Mouse (Mus musculus) macrophage (primary cell): ENCODE data around the gene Stil. TPM values are rescaled to one million over a fixed set of nuclear protein-coding genes. Genes with fewer than 3 reads are reported as not detected.
A peak's percentile ranks its signal among the peaks of the same experiment; 100 is the strongest.
"Not testable (repeated sequence)": the region's sequence is repeated elsewhere in the genome, so short reads cannot be mapped to it uniquely, and the experiment has no call there.

Experiments
- H3K27ac ChIP-seq: fragments of 350-480 bp; formaldehyde crosslinking; 2 replicates; pipeline ENCODE4 v1.9.0; 2021
- H3K36me3 ChIP-seq: fragments of 350-480 bp; formaldehyde crosslinking; 2 replicates; pipeline ENCODE4 v1.9.0; 2021; ENCODE audit errors: inconsistent target
- H3K4me3 ChIP-seq: fragments of 350-480 bp; formaldehyde crosslinking; 2 replicates; pipeline ENCODE4 v1.9.0; 2021; ENCODE audit errors: inconsistent target
- H3K79me2 ChIP-seq: fragments of 350-480 bp; formaldehyde crosslinking; 2 replicates; pipeline ENCODE4 v1.9.0; 2021; ENCODE audit errors: inconsistent target
- WGBS: methylation state at CpG from one replicate; pipeline ENCODE4 v1.1.7; 2026; ENCODE audit warnings: inconsistent platforms; ENCODE audit not compliant: missing documents; 5-methylcytosine and 5-hydroxymethylcytosine counted together
- polyA plus RNA-seq: library from polyadenylated mRNA; stranded (reverse); fragments of 250-400 nt; gene quantifications from 3 replicates; pipeline ENCODE4 v1.2.4, GENCODE M21; 2018; ENCODE audit warnings: inconsistent platforms
- total RNA-seq, 78 experiments: library from RNA; depleted of rRNA; stranded (reverse); fragments of 250-400 nt; gene quantifications; 1 replicate in 9 of 78; 2 replicates in 24 of 78; 3 replicates in 43 of 78; 4 replicates in 2 of 78; pipeline ENCODE4 v1.2.4; 2018; ENCODE audit warnings: inconsistent platforms in 56 of 78

Stil gene
- 10 to 100 TPM in 3 of 26 experiments, 1 to 10 TPM in 22, under 1 TPM in 1; 0.84 to 11.2 (median 4.1) TPM for total RNA-seq (2018; cell fraction: chromatin; rRNA removed)
- total RNA-seq (2018; cell fraction: cytosol; rRNA removed), result 1 to 10 TPM in 14 of 26 experiments, under 1 TPM in 12; 0.38 to 1.8 (median 1.0) TPM
- total RNA-seq (2018; cell fraction: nucleus; rRNA removed), result 10 to 100 TPM in 1 of 26 experiments, 1 to 10 TPM in 24, under 1 TPM in 1; 0.79 to 17.8 (median 2.7) TPM
- 1.1 to 3.7 TPM (median 1.2 TPM) in 3 replicates for polyA plus RNA-seq

DNA sequence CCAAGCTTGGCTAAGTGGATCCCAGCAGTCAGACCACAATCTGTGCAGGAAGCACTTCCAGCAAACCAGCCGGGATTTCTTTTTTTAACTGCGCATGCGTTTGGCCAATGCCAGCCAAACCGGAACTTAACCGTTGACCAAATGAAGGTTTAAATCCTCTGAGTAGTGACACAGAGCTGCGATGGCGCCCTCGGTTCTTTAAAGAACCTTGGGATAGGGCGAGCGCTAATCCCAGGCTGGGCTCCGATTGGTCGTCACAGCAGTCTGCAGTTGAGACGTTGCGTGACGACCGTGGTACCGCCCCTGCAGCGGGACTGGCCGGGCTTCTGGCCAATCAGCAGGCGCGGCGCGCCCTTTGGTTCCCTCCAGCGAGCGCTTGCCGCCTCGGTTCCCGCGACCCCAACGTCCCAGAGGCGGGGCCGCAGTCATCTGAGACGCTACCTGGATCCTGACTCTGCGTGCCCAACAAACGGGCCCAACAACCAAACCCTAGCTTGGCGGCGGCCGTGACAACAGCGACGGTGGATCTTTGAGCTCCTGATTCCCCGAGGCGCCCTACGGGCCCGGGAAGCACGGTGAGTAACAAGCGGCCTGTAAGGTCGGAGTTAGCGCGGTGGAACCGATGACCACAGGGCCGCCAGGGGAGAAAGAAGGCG lies at the start of gene Stil:
Stil (plus strand) TSS at position 387 of the 656 bp plus-strand sequence.
- peak within 1 kb of the TSS; percentile 88 for H3K27ac ChIP-seq
- under 1% methylated on average over 52 of the region's 52 CpGs for WGBS
- H3K79me2 ChIP-seq, result peaks cover 48% of the 10 kb centered on the region
- peak within 1 kb of the TSS; percentile 80 for H3K4me3 ChIP-seq
- H3K36me3 ChIP-seq, result no peaks in the 10 kb centered on the region

DNA sequence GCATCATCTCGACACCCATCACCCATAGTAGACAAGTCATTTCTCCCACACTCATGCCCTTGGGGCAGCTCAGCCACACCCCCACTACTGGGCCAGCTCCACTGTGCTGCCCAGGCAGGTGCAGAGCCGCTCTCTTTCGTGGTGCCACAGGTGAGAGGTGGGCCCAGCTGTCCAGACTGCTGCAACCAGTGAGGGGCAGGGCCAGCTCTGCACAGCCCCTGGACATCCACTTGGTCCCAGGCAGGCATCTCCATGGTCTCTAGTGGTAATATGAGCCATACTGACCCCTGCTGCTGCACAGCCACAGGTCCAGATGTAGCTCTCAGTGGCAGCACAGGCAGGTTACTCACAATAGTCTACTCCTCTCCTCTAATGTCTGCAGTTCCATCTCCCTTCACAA lies 46.8 kb upstream of the Stil start:
- no peaks in the 10 kb centered on the region for H3K36me3 ChIP-seq
- no peak overlapping the region for H3K27ac ChIP-seq
- WGBS, result 100% methylated on average over 3 of the region's 3 CpGs
- H3K79me2 ChIP-seq, result no peaks in the 10 kb centered on the region
- no peak overlapping the region for H3K4me3 ChIP-seq

- Histone ChIP-seq H3K27ac (no peak overlapping the region), H3K4me3 (no peak overlapping the region), H3K79me2 (no peaks in the 10 kb centered on the region), H3K36me3 (0 out of 2 replicates have a peak, but pooled peaks cover 17% of the 10 kb centered on the region)
These were observed 42.6 kb upstream of the Stil start for GRCm38 (mm10) chr4:114957403-114957802.

- no peak overlapping the region for H3K27ac ChIP-seq
These were observed 41.7 kb upstream of the Stil start for GRCm38 (mm10) chr4:114958231-114958630.

GRCm38 (mm10) chr4:114958786-114959185 lies 41.2 kb upstream of the Stil start:
- H3K4me3 ChIP-seq, result no peak overlapping the region
- H3K36me3 ChIP-seq, result peaks cover 29% of the 10 kb centered on the region
- H3K79me2 ChIP-seq, result no peaks in the 10 kb centered on the region
- H3K27ac ChIP-seq, result no peak overlapping the region
- 95% methylated on average over 4 of the region's 4 CpGs for WGBS

More at GRCm38 (mm10) chr4:114958231-114958630, 41.7 kb upstream of the Stil start:
- 84% methylated on average over 2 of the region's 2 CpGs for WGBS
- Histone ChIP-seq H3K79me2 (no peaks in the 10 kb centered on the region), H3K4me3 (no peak overlapping the region), H3K36me3 (peaks cover 25% of the 10 kb centered on the region)

DNA sequence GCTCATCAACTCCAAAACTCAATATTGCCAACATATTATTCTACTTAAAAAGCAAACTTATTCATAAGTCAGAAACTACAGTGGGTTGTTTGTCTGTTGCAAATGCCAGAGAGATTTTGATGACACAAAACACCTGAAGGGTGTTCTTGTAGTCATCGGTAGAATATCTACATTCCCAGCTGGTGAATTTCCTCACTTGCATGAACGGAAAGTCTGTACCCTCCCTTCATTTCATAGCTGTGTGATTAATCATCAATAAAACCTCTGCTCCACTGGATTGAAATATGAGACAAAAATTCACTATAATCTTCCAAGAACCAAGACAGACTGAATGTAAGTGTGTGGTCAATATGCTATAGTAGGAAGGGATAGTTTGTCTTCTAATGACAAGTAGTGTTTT lies 40.4 kb upstream of the Stil start:
- Histone ChIP-seq H3K4me3 (no peak overlapping the region), H3K79me2 (no peaks in the 10 kb centered on the region), H3K36me3 (peaks cover 30% of the 10 kb centered on the region), H3K27ac (no peak overlapping the region)
- WGBS, result 100% methylated on average over 2 of the region's 2 CpGs

GRCm38 (mm10) chr4:114960881-114961280 lies 39.1 kb upstream of the Stil start:
- H3K27ac ChIP-seq, H3K4me3 ChIP-seq, H3K79me2 ChIP-seq: not testable (repeated sequence)
- H3K36me3 ChIP-seq, result peaks cover 43% of the 10 kb centered on the region
- 83% methylated on average over 2 of the region's 2 CpGs for WGBS

DNA sequence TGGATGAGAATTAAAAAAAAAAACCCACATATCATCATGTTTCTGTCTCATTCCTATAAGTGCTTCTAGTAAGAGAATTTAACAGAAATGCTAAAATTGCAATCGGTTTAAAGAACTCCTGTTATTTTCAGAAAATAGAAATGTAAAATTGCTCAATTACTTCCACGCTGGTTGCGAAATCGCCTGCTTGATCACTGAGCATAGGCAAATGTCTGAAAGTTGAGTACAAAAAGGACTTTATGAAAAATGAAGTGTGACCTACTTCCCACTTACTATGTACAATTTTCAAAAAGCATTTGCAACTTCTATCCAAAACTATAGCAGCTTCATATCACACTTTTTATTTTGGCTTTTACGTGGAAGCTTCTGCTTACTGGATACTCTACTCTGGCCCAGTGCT lies 29.2 kb upstream of the Stil start:
- Histone ChIP-seq H3K27ac (peak overlapping the region; percentile 48), H3K79me2 (peaks cover 86% of the 10 kb centered on the region), H3K4me3 (no peak overlapping the region; the same call in 1 of the 2 replicates), H3K36me3 (peaks cover 29% of the 10 kb centered on the region)
- 14% methylated on average over 5 of the region's 5 CpGs for WGBS

GRCm38 (mm10) chr4:114973229-114973740 lies 26.7 kb upstream of the Stil start:
- 67% methylated on average over 1 of the region's 1 CpGs for WGBS
- Histone ChIP-seq H3K36me3 (peaks cover 9% of the 10 kb centered on the region), H3K79me2 (peaks cover 92% of the 10 kb centered on the region), H3K4me3 (no peak overlapping the region), H3K27ac (peak overlapping the region; percentile 31)

DNA sequence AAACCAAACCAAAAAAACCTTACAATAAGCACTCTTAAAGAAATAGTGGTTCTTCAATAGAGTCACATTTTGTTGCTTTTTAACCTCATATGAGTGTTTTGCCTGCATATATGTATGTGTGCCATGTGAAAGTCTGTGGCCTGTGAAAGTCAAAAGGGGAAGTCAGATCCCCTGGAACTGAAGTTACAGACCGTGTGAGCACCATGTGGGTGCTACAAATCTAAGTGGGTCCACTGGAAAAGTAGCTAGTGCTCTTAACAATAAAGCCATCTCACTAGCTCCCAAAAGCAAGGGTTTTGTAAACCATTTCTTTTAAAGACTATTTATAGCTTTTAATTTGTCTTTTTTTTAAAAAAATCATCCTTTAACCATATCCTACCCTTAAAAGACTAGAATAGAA lies 17.3 kb upstream of the Stil start:
- Histone ChIP-seq H3K36me3 (no peaks in the 10 kb centered on the region), H3K27ac (peak overlapping the region; percentile 41), H3K4me3 (no peak overlapping the region), H3K79me2 (peaks cover 89% of the 10 kb centered on the region)
- WGBS, result 10% methylated on average over 1 of the region's 1 CpGs

GRCm38 (mm10) chr4:114983020-114983419 lies 16.9 kb upstream of the Stil start:
- Histone ChIP-seq H3K79me2 (peaks cover 85% of the 10 kb centered on the region), H3K36me3 (no peaks in the 10 kb centered on the region), H3K27ac (peak overlapping the region; percentile 41), H3K4me3 (no peak overlapping the region)
- 62% methylated on average over 1 of the region's 1 CpGs for WGBS

- Histone ChIP-seq H3K27ac (peak overlapping the region; percentile 76), H3K36me3 (no peaks in the 10 kb centered on the region), H3K79me2 (peaks cover 53% of the 10 kb centered on the region), H3K4me3 (peak overlapping the region; percentile 71)
- 3% methylated on average over 8 of the region's 8 CpGs for WGBS
These were observed 13.8 kb upstream of the Stil start for GRCm38 (mm10) chr4:114986211-114986590.

DNA sequence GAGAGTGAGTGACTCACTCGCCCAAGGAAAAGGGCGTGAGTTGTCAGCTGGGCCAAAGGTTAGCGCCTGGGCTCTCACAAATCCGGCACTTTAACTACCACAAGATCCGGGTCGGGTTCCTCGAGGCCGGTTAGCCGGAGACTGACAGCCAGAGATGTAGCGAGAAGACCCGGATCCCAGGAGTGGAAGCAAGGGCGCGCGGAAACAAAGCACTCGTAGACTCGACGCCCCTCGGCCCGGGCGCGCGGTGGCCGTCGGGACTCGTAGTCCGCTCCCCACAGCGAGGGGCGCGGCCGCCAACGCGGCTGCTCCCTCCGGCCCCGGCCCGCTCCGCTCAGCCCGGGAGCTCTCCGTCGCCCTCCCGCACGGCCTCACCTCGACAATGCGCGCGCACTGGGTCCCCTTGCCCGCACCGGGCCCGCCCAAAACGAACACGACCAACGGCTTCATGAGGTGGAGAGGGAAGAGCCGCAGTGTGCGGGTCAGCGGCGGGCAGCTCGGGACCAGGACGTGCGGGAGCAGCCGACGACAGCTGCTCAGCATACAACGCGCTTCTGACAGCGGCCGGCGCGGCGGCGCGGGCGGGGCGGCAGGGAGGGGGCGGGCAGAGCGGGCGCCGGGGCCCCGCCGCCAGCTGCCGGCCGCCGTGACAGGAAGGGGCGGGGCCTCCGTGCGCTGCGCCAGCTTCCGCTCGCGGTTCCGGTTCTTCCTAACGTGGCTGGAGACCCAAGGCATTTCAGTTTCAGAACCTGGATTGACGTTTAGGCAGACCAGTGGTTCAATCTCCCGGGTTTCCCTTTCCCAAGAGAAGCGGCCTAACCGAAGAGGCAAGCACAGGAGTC lies 13.1 kb upstream of the Stil start, which contains the start of gene Cmpk1:
Cmpk1 (minus strand) TSS at position 651 of the 842 bp plus-strand sequence.
- peak within 1 kb of the TSS; percentile 84 for H3K27ac ChIP-seq
- 1% methylated on average over 90 of the region's 93 CpGs for WGBS

GRCm38 (mm10) chr4:114994218-114994617 lies 5.7 kb upstream of the Stil start:
- WGBS, result 78% methylated on average over 3 of the region's 3 CpGs
- no peaks in the 10 kb centered on the region for H3K79me2 ChIP-seq
- no peaks in the 10 kb centered on the region for H3K36me3 ChIP-seq
- H3K27ac ChIP-seq, result peak overlapping the region; percentile 27
- H3K4me3 ChIP-seq, result no peak overlapping the region

More for the DNA sequence above, 13.1 kb upstream of the Stil start, which contains the start of gene Cmpk1:
- H3K4me3 ChIP-seq, result peak within 1 kb of the TSS; percentile 71
- no peaks in the 10 kb centered on the region for H3K36me3 ChIP-seq
- peaks cover 47% of the 10 kb centered on the region for H3K79me2 ChIP-seq
